Mouse (Mus musculus) spleen, adult 2 months (tissue): Measurements from ENCODE around the gene Serpind1.

Experiments
- CTCF ChIP-seq: fragments of 200-500 bp; IDR thresholded peaks from 2 replicates; pipeline ENCODE4 v1.5.1; 2011; ENCODE audit warnings: mild to moderate bottlenecking, inconsistent platforms; ENCODE audit not compliant: insufficient read depth, insufficient read length, insufficient replicate concordance; ENCODE audit errors: extremely low read depth
- POLR2A ChIP-seq: fragments of 200-500 bp; IDR thresholded peaks from 2 replicates; pipeline ENCODE4 v1.6.1; 2011; ENCODE audit warnings: low read depth, low read length, inconsistent platforms

GRCm38 (mm10) chr16:17291016-17291415 is 40.2 kb upstream of the Serpind1 start:
- TF ChIP-seq CTCF (no peak), POLR2A (no peak)
